Mouse (Mus musculus): Measurements from ENCODE around the gene Ap3m1. TPM values are rescaled to one million over a fixed set of nuclear protein-coding genes. Genes with fewer than 3 reads are reported as not detected.

Ap3m1 gene
- total RNA-seq, 2 experiments from 2014 or later = 60.3 to 82.0 TPM

DNA sequence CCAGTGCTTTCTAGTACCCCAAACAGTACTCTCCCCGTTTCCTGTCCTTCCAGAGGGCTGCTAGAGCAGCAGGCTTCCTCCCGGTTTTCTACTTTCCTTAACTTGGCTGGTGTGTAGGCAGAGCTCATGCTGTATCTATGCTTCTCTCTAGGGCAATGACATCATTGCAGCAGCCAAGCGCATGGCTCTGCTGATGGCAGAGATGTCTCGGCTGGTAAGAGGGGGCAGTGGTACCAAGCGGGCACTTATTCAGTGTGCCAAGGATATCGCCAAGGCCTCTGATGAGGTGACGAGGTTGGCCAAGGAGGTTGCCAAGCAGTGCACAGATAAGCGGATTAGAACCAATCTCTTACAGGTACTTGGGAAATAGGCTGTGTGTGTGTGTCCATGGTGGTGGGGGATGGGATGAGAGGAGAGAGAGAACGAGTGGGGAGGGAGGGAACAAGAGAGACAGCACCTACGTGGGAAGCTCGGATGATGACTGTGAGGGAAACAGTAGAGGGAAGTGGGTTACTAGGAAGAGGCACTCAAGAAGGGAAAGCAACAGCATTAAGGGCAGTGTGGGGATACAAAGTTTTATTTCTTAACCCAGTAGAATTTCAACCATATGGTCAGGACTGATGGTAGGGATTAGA is 23.2 kb downstream of the Ap3m1 start:
- intact Hi-C loops (cut with DNase I) = no loop called here

DNA sequence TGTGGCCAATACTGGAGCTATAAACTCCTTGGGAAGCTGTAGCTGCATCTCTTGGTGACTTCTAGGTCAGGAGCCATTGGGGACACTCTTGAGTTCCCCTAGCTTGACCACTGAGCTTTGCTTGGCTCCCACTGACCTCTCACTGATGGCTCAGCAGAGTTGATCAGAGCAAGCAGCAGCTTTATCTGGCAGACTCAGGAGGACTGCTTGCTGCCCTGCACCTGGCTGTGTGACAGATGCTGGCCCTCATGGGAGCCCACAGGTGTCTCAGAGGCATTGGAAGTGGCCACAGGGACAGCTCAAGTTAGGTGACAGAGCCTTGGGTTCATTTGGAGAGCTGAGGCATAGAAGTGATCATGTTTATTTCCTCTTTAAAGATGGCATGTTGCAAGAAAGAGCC is 24.8 kb downstream of the Ap3m1 start:
- no peak for DNase-seq
- intact Hi-C loops (cut with DNase I) = no loop called here

More for the DNA sequence above, 23.2 kb downstream of the Ap3m1 start:
- no peak for DNase-seq

GRCm38 (mm10) chr14:21020435-21020834 is 31.9 kb downstream of the Ap3m1 start:
- intact Hi-C loops (cut with DNase I) = no loop called here
- DNase-seq = no peak

DNA sequence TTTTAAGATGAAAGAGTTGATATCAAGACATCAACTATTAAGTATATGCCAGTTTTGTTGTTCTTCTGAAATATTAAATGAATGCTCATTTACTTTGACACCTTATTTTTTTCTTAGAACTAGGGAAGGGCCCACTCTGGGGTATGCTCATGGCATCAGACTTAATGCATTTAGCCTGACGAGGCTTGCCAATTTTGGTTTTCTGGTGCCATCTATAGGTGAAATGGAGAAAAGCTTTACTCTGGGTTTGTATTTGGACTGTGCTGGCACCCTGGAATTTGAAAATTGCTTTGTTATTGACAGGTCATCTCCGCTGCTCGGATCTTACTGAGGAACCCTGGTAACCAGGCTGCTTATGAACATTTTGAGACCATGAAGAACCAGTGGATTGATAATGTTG is 33.3 kb downstream of the Ap3m1 start:
- DNase-seq = peak; percentile 23 to 36
- intact Hi-C loops (cut with DNase I) = no loop called here

DNA sequence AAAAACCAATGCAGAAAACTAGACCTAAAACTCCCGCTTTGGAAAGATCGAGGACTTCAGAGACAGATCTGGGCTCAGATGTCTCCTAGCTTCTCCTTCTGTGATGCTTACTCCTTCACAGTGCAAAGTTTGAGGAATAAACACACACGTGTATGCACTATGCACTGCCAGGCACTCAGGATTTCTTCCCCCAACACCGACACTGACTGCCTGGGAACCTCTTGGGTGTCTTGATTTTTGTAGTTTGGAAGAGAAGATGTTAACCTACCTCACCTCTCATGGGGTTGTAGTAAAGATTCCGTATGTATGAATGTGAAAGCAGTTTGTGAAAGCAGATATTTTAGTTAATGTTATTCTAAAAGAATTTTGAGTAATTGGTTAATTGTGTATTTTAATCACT is 34.4 kb downstream of the Ap3m1 start:
- DNase-seq = no peak
- intact Hi-C loops (cut with DNase I) = no loop called here

- intact Hi-C loops (cut with DNase I) = no loop called here
- no peak for DNase-seq
Observed at GRCm38 (mm10) chr14:21013800-21014334, 38.4 kb downstream of the Ap3m1 start.

- intact Hi-C loops (cut with DNase I) = no loop called here
- DNase-seq = no peak
Observed at GRCm38 (mm10) chr14:20999617-21000016, 52.7 kb downstream of the Ap3m1 start.

DNA sequence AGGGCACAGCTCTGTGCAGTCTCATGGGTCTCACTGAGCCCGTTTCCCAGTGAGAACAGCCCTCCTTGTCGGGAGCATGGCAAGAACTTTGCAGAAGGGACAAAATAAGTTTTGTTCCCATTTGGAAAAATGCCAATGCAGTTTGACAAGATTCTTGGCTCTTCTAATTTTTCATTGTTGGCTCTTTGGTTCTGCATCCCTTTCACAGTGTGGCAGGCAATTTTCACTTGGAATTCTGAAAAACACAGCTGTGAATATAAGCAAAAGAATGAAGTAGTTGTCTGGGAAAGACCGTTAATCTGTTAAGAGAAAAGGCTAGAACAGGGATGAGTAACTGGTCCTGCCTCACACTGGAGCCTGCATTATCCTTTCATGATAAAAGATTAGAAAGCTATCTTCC is 54.8 kb downstream of the Ap3m1 start:
- no peak for DNase-seq
- intact Hi-C loops (cut with DNase I) = no loop called here

DNA sequence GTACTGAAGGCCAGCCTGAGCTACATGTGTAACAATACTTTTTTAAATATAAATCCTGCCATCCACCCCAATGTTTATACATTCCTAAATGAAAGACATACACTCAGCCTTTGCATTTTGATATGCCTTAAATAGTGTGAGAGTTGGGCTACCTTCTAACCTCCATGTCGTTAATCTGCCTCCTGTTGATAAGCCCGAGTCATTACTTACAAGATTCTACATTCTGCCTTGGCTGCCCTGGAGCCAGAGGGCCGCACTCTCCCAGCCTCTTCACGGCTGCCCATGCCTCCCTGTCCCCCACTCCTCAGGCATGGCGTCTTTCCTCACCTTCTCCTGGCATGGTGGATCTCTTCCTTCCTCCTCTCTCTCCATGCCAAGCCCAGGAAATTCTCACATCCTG is 55.9 kb downstream of the Ap3m1 start:
- no peak for DNase-seq
- intact Hi-C loops (cut with DNase I) = no loop called here

GRCm38 (mm10) chr14:20995497-20995896 is 56.8 kb downstream of the Ap3m1 start:
- intact Hi-C loops (cut with DNase I) = no loop called here
- DNase-seq = no peak

- intact Hi-C loops (cut with DNase I) = loop anchor here (5.0 kb wide), 1 partner anchor 102 kb away; no protein-coding TSS in a partner anchor
- no peak for DNase-seq
Observed at GRCm38 (mm10) chr14:20994475-20994874, 57.8 kb downstream of the Ap3m1 start.

GRCm38 (mm10) chr14:20993067-20993691 is 59.1 kb downstream of the Ap3m1 start:
- intact Hi-C loops (cut with DNase I) = loop anchor here (2.0 to 5.0 kb wide), 4 partner anchors 62 to 188 kb away; no protein-coding TSS in a partner anchor

DNA sequence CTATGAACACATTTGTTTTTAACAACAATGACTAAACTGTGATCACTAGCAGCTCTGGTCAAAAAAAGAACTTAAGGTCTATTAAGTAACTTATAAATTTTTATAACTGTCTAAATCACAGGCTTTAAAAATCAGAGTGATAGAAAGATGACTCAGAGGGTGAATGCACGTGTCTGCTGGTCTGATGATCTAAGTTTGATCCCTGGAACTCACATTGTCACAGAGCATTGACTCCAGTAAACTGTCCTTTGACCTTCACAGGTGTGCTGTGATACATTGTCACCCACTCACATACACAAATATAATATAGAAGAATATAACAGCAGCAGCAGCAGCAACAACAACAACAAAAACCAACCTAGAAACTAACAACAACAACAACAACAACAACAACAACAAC is 60.8 kb downstream of the Ap3m1 start:
- intact Hi-C loops (cut with DNase I) = loop anchor here (5.0 kb wide), 1 partner anchor 99 kb away; no protein-coding TSS in a partner anchor
- DNase-seq = no peak

More at GRCm38 (mm10) chr14:20993067-20993691, 59.1 kb downstream of the Ap3m1 start:
- peak; percentile 64 to 74 for DNase-seq

GRCm38 (mm10) chr14:20985482-20985881 is 66.8 kb downstream of the Ap3m1 start:
- intact Hi-C loops (cut with DNase I) = no loop called here
- no peak for DNase-seq

DNA sequence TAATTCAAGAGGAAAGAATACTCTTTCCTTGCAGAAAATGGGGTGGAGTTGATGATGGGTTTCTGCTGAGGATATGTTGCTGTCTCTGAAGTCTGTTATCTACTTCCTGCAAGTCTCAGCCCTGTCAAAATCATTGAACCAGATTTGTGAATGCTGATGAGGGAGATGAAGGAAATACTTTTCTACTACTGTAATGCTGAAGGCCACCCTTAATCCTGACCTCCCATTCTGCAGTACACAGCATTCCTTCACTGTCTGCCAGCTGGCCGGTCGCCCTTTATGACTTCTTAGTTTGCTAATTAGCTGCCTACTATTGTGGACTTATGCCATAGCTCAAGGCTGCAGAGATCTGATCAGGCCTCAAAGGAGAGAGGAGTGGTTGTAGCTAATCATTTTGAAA is 68.5 kb downstream of the Ap3m1 start:
- DNase-seq = peak; percentile 80 to 84
- intact Hi-C loops (cut with DNase I) = no loop called here

Other genes with a start within 250 kb of the Ap3m1 start
- gene Plau, start 215.8 kb downstream of the Ap3m1 start, total RNA-seq (2021) = 1 to 10 TPM; 8.0 to 8.7 TPM
- gene Vcl, start 123.1 kb downstream of the Ap3m1 start, total RNA-seq (2021) = 100 to 1,000 TPM; 172 to 180 TPM
- 100 to 1,000 TPM; 157 to 165 TPM for gene Adk, start 66 bp upstream of the Ap3m1 start, total RNA-seq (2021)